Mouse (Mus musculus): ENCODE data around the gene Dnajc5. TPM values are rescaled to one million over a fixed set of nuclear protein-coding genes. Genes with fewer than 3 reads are reported as not detected.

Gene Dnajc5
- polyA plus RNA-seq, 1 experiment from 2014 or later = 120 TPM

- WGBS = 6% methylated on average over 6 of the region's 6 CpGs
- no peak for DNase-seq (ENCODE audit: low spot score)
Observed at GRCm38 (mm10) chr2:181593042-181593421, 72.7 kb downstream of the Dnajc5 start.

GRCm38 (mm10) chr2:181593937-181594336 lies 73.7 kb downstream of the Dnajc5 start:
- no peak for DNase-seq (ENCODE audit: low spot score)

More at GRCm38 (mm10) chr2:181593042-181593421, 72.7 kb downstream of the Dnajc5 start:
- H3K27ac ChIP-seq (ENCODE audit: low read depth, low read length) = no peak overlapping the region
- H3K4me3 ChIP-seq (ENCODE audit: low read depth, low read length) = peak overlapping the region; percentile 91
- peak overlapping the region; percentile 79 for H3K4me2 ChIP-seq (ENCODE audit: low read depth)
- H3K9me3 ChIP-seq (ENCODE audit: control insufficient read depth, low read length) = no peaks in the 10 kb centered on the region
- peaks cover 7% of the 10 kb centered on the region for H3K36me3 ChIP-seq (ENCODE audit: control insufficient read depth, insufficient read depth, low read length)
- ATAC-seq (ENCODE audit: insufficient read depth, low FRiP score, low TSS enrichment) = peak; percentile 17
- peak overlapping the region; percentile 83 for H3K9ac ChIP-seq (ENCODE audit: low read length)
- peaks cover 16% of the 10 kb centered on the region for H3K4me1 ChIP-seq (ENCODE audit: control insufficient read depth, insufficient read depth, low read length)
- H3K27me3 ChIP-seq (ENCODE audit: control insufficient read depth, insufficient read depth, low read length) = no peaks in the 10 kb centered on the region

GRCm38 (mm10) chr2:181594946-181595696 lies 74.8 kb downstream of the Dnajc5 start:
- no peak for ATAC-seq (ENCODE audit: insufficient read depth, low FRiP score, low TSS enrichment)

More at GRCm38 (mm10) chr2:181593937-181594336, 73.7 kb downstream of the Dnajc5 start:
- Histone ChIP-seq H3K27ac (ENCODE audit: low read depth, low read length) (no peak overlapping the region), H3K9ac (ENCODE audit: low read length) (no peak overlapping the region), H3K36me3 (ENCODE audit: control insufficient read depth, insufficient read depth, low read length) (peaks cover 4% of the 10 kb centered on the region), H3K4me1 (ENCODE audit: control insufficient read depth, insufficient read depth, low read length) (peaks cover 18% of the 10 kb centered on the region), H3K9me3 (ENCODE audit: control insufficient read depth, low read length) (no peaks in the 10 kb centered on the region), H3K27me3 (ENCODE audit: control insufficient read depth, insufficient read depth, low read length) (no peaks in the 10 kb centered on the region), H3K4me3 (ENCODE audit: low read depth, low read length) (no peak overlapping the region), H3K4me2 (ENCODE audit: low read depth) (no peak overlapping the region)
- ATAC-seq (ENCODE audit: insufficient read depth, low FRiP score, low TSS enrichment) = no peak

GRCm38 (mm10) chr2:181596221-181596960 lies 76.1 kb downstream of the Dnajc5 start:
- Histone ChIP-seq H3K9me3 (ENCODE audit: control insufficient read depth, low read length) (no peaks in the 10 kb centered on the region), H3K4me3 (ENCODE audit: low read depth, low read length) (no peak overlapping the region), H3K36me3 (ENCODE audit: control insufficient read depth, insufficient read depth, low read length) (no peaks in the 10 kb centered on the region; the same call in 1 of the 2 replicates), H3K4me1 (ENCODE audit: control insufficient read depth, insufficient read depth, low read length) (peaks cover 16% of the 10 kb centered on the region), H3K9ac (ENCODE audit: low read length) (no peak overlapping the region), H3K27ac (ENCODE audit: low read depth, low read length) (no peak overlapping the region), H3K27me3 (ENCODE audit: control insufficient read depth, insufficient read depth, low read length) (no peaks in the 10 kb centered on the region), H3K4me2 (ENCODE audit: low read depth) (no peak overlapping the region)
- ATAC-seq (ENCODE audit: insufficient read depth, low FRiP score, low TSS enrichment) (no peak), DNase-seq (ENCODE audit: low spot score) (no peak)
- 57% methylated on average over 6 of the region's 6 CpGs for WGBS

More at GRCm38 (mm10) chr2:181594946-181595696, 74.8 kb downstream of the Dnajc5 start:
- Histone ChIP-seq H3K36me3 (ENCODE audit: control insufficient read depth, insufficient read depth, low read length) (no peaks in the 10 kb centered on the region; the same call in 1 of the 2 replicates), H3K27me3 (ENCODE audit: control insufficient read depth, insufficient read depth, low read length) (no peaks in the 10 kb centered on the region), H3K9ac (ENCODE audit: low read length) (no peak overlapping the region), H3K4me1 (ENCODE audit: control insufficient read depth, insufficient read depth, low read length) (peaks cover 18% of the 10 kb centered on the region), H3K9me3 (ENCODE audit: control insufficient read depth, low read length) (no peaks in the 10 kb centered on the region), H3K4me3 (ENCODE audit: low read depth, low read length) (no peak overlapping the region), H3K27ac (ENCODE audit: low read depth, low read length) (no peak overlapping the region), H3K4me2 (ENCODE audit: low read depth) (no peak overlapping the region)
- peak; percentile 17 for DNase-seq (ENCODE audit: low spot score)
- WGBS = 79% methylated on average over 4 of the region's 4 CpGs

- Histone ChIP-seq H3K4me3 (ENCODE audit: low read depth, low read length) (no peak overlapping the region), H3K4me2 (ENCODE audit: low read depth) (no peak overlapping the region), H3K36me3 (ENCODE audit: control insufficient read depth, insufficient read depth, low read length) (no peaks in the 10 kb centered on the region; the same call in 1 of the 2 replicates), H3K4me1 (ENCODE audit: control insufficient read depth, insufficient read depth, low read length) (peaks cover 19% of the 10 kb centered on the region), H3K27me3 (ENCODE audit: control insufficient read depth, insufficient read depth, low read length) (no peaks in the 10 kb centered on the region), H3K27ac (ENCODE audit: low read depth, low read length) (no peak overlapping the region), H3K9ac (ENCODE audit: low read length) (no peak overlapping the region), H3K9me3 (ENCODE audit: control insufficient read depth, low read length) (no peaks in the 10 kb centered on the region)
- 76% methylated on average over 7 of the region's 7 CpGs for WGBS
- DNase-seq (ENCODE audit: low spot score) (no peak), ATAC-seq (ENCODE audit: insufficient read depth, low FRiP score, low TSS enrichment) (no peak)
Observed at GRCm38 (mm10) chr2:181597378-181598061, 77.2 kb downstream of the Dnajc5 start.

- Histone ChIP-seq H3K27ac (ENCODE audit: low read depth, low read length) (peak within 1 kb of the TSS; percentile 76), H3K9ac (ENCODE audit: low read length) (peak within 1 kb of the TSS; percentile 95), H3K36me3 (ENCODE audit: control insufficient read depth, insufficient read depth, low read length) (no peaks in the 10 kb centered on the region; the same call in 1 of the 2 replicates), H3K9me3 (ENCODE audit: control insufficient read depth, low read length) (no peaks in the 10 kb centered on the region), H3K4me3 (ENCODE audit: low read depth, low read length) (peak within 1 kb of the TSS; percentile 70), H3K4me2 (ENCODE audit: low read depth) (peak within 1 kb of the TSS; percentile 93), H3K27me3 (ENCODE audit: control insufficient read depth, insufficient read depth, low read length) (no peaks in the 10 kb centered on the region), H3K4me1 (ENCODE audit: control insufficient read depth, insufficient read depth, low read length) (peaks cover 15% of the 10 kb centered on the region)
- peak; percentile 31 for ATAC-seq (ENCODE audit: insufficient read depth, low FRiP score, low TSS enrichment)
- WGBS = 2% methylated on average over 71 of the region's 71 CpGs
- DNase-seq (ENCODE audit: low spot score) = peak; percentile 75
Observed at GRCm38 (mm10) chr2:181598454-181599351, 78.4 kb downstream of the Dnajc5 start, which contains the start of gene Samd10. Samd10 (minus strand) TSS chr2:181599212.

GRCm38 (mm10) chr2:181600226-181600758 lies 80.0 kb downstream of the Dnajc5 start:
- DNase-seq (ENCODE audit: low spot score) = peak; percentile 12
- peak overlapping the region; percentile 89; the same call in 1 of the 2 replicates for H3K4me3 ChIP-seq (ENCODE audit: low read depth, low read length)
- no peaks in the 10 kb centered on the region for H3K9me3 ChIP-seq (ENCODE audit: control insufficient read depth, low read length)
- no peak overlapping the region for H3K27ac ChIP-seq (ENCODE audit: low read depth, low read length)
- no peak overlapping the region; the same call in 1 of the 2 replicates for H3K9ac ChIP-seq (ENCODE audit: low read length)
- H3K27me3 ChIP-seq (ENCODE audit: control insufficient read depth, insufficient read depth, low read length) = no peaks in the 10 kb centered on the region
- H3K36me3 ChIP-seq (ENCODE audit: control insufficient read depth, insufficient read depth, low read length) = no peaks in the 10 kb centered on the region; the same call in 1 of the 2 replicates
- H3K4me1 ChIP-seq (ENCODE audit: control insufficient read depth, insufficient read depth, low read length) = peaks cover 15% of the 10 kb centered on the region
- peak overlapping the region; percentile 84 for H3K4me2 ChIP-seq (ENCODE audit: low read depth)
- WGBS = 75% methylated on average over 6 of the region's 6 CpGs
- no peak for ATAC-seq (ENCODE audit: insufficient read depth, low FRiP score, low TSS enrichment)
